Mouse (Mus musculus): ENCODE data around the gene Pdzd7. TPM values are rescaled to one million over a fixed set of nuclear protein-coding genes. Genes with fewer than 3 reads are reported as not detected.

The Pdzd7 gene
- total and polyA plus RNA-seq, 2 experiments from 2014 or later: 2.9 to 5.9 TPM

GRCm38 (mm10) chr19:45078971-45079764, 33.7 kb upstream of the Pdzd7 start:
- Histone ChIP-seq H3K36me3 (ENCODE audit: insufficient read depth, low read length) (no peaks in the 10 kb centered on the region), H3K4me1 (ENCODE audit: insufficient read depth, low read length) (0 out of 2 replicates have a peak, but pooled peaks cover 4% of the 10 kb centered on the region), H3K9me3 (ENCODE audit: low read length) (no peaks in the 10 kb centered on the region), H3K27me3 (ENCODE audit: insufficient read depth, low read length) (peaks cover 56% of the 10 kb centered on the region), H3K4me2 (ENCODE audit: low read depth, low read length, poor library complexity, severe bottlenecking) (peak overlapping the region; percentile 52), H3K9ac (replicated peaks; ENCODE audit: low read length, poor library complexity, severe bottlenecking) (no peak overlapping the region), H3K4me3 (ENCODE audit: low read depth, low read length) (no peak overlapping the region), H3K27ac (ENCODE audit: low read depth, low read length) (no peak overlapping the region)
- ATAC-seq (ENCODE audit: low FRiP score) (no peak), DNase-seq (ENCODE audit: low spot score) (peak; percentile 66)
- WGBS: 5% methylated on average over 17 of the region's 17 CpGs
- peak; percentile 63 for TF ChIP-seq CTCF (IDR thresholded peaks at IDR 0.05)

GRCm38 (mm10) chr19:45077742-45078645, 32.5 kb upstream of the Pdzd7 start:
- DNase-seq (ENCODE audit: low spot score): no peak
- no peak for ATAC-seq (ENCODE audit: low FRiP score)
- Histone ChIP-seq H3K9me3 (ENCODE audit: low read length) (no peaks in the 10 kb centered on the region), H3K27me3 (ENCODE audit: insufficient read depth, low read length) (peaks cover 53% of the 10 kb centered on the region), H3K9ac (replicated peaks; ENCODE audit: low read length, poor library complexity, severe bottlenecking) (no peak overlapping the region), H3K4me3 (ENCODE audit: low read depth, low read length) (no peak overlapping the region), H3K36me3 (ENCODE audit: insufficient read depth, low read length) (no peaks in the 10 kb centered on the region), H3K27ac (ENCODE audit: low read depth, low read length) (no peak overlapping the region), H3K4me1 (ENCODE audit: insufficient read depth, low read length) (0 out of 2 replicates have a peak, but pooled peaks cover 4% of the 10 kb centered on the region), H3K4me2 (ENCODE audit: low read depth, low read length, poor library complexity, severe bottlenecking) (no peak overlapping the region)
- WGBS: 8% methylated on average over 20 of the region's 20 CpGs
- TF ChIP-seq CTCF (IDR thresholded peaks at IDR 0.05): no peak

- no peak overlapping the region; the same call in 1 of the 2 replicates for H3K9ac ChIP-seq (replicated peaks; ENCODE audit: low read length, poor library complexity, severe bottlenecking)
These were observed 31.3 kb upstream of the Pdzd7 start for GRCm38 (mm10) chr19:45076586-45077510.

GRCm38 (mm10) chr19:45076036-45076575, 30.6 kb upstream of the Pdzd7 start:
- Histone ChIP-seq H3K4me1 (ENCODE audit: insufficient read depth, low read length) (0 out of 2 replicates have a peak, but pooled peaks cover 4% of the 10 kb centered on the region), H3K27me3 (ENCODE audit: insufficient read depth, low read length) (peaks cover 46% of the 10 kb centered on the region), H3K4me3 (ENCODE audit: low read depth, low read length) (peak overlapping the region; percentile 68; the same call in 1 of the 2 replicates), H3K4me2 (ENCODE audit: low read depth, low read length, poor library complexity, severe bottlenecking) (peak overlapping the region; percentile 98), H3K9me3 (ENCODE audit: low read length) (no peaks in the 10 kb centered on the region), H3K9ac (replicated peaks; ENCODE audit: low read length, poor library complexity, severe bottlenecking) (0 out of 2 replicates have a peak overlapping the region, but pooled peaks have one; percentile 91), H3K27ac (ENCODE audit: low read depth, low read length) (no peak overlapping the region), H3K36me3 (ENCODE audit: insufficient read depth, low read length) (no peaks in the 10 kb centered on the region)
- ATAC-seq (ENCODE audit: low FRiP score) (no peak), DNase-seq (ENCODE audit: low spot score) (no peak)
- 7% methylated on average over 17 of the region's 17 CpGs for WGBS
- TF ChIP-seq CTCF (IDR thresholded peaks at IDR 0.05): no peak

More at GRCm38 (mm10) chr19:45076586-45077510, 31.3 kb upstream of the Pdzd7 start:
- ATAC-seq (ENCODE audit: low FRiP score) (no peak), DNase-seq (ENCODE audit: low spot score) (no peak)
- Histone ChIP-seq H3K9me3 (ENCODE audit: low read length) (no peaks in the 10 kb centered on the region), H3K36me3 (ENCODE audit: insufficient read depth, low read length) (no peaks in the 10 kb centered on the region), H3K4me2 (ENCODE audit: low read depth, low read length, poor library complexity, severe bottlenecking) (peak overlapping the region; percentile 46), H3K27me3 (ENCODE audit: insufficient read depth, low read length) (peaks cover 49% of the 10 kb centered on the region), H3K4me3 (ENCODE audit: low read depth, low read length) (peak overlapping the region; percentile 29), H3K27ac (ENCODE audit: low read depth, low read length) (no peak overlapping the region), H3K4me1 (ENCODE audit: insufficient read depth, low read length) (0 out of 2 replicates have a peak, but pooled peaks cover 4% of the 10 kb centered on the region)
- peak; percentile 66 for TF ChIP-seq CTCF (IDR thresholded peaks at IDR 0.05)
- under 1% methylated on average over 62 of the region's 62 CpGs for WGBS

Data from midbrain, postnatal 0 days (tissue).